Mouse (Mus musculus) liver, embryonic 14.5 days (tissue): ENCODE results near the gene Thrap3. TPM values are rescaled to one million over a fixed set of nuclear protein-coding genes. Genes with fewer than 3 reads are reported as not detected.

Experiments used
- ATAC-seq: fragments of 200-750 bp; cut with Nextera tagmentation; 2 replicates; pipeline ENCODE4 v1.8.0; 2017; ENCODE audit warnings: moderate number of reproducible peaks, mild to moderate bottlenecking, moderate library complexity; ENCODE audit not compliant: insufficient read depth
- DNase-seq, 3 experiments: peaks; one replicate each; pipeline ENCODE4 v3.0.0-alpha.2; 2012 to 2013; ENCODE audit warnings: low read depth in 3 of 3, low spot score in 3 of 3
- H3K27ac ChIP-seq: fragments of 300-500 bp; sonication (generic); 2 replicates; pipeline ENCODE4 v1.5.1; 2014; ENCODE audit warnings: moderate library complexity, mild to moderate bottlenecking, control low read depth, inconsistent platforms
- H3K27me3 ChIP-seq: fragments of 300-500 bp; sonication (generic); 2 replicates; pipeline ENCODE4 v1.6.1; 2014; ENCODE audit warnings: mild to moderate bottlenecking, low read length, moderate library complexity; ENCODE audit not compliant: control insufficient read depth, insufficient read depth
- H3K36me3 ChIP-seq: fragments of 300-500 bp; sonication (generic); replicated peaks from 2 replicates; pipeline ENCODE4 v1.6.1; 2014; ENCODE audit warnings: low read depth; ENCODE audit not compliant: control insufficient read depth, insufficient read depth
- H3K4me1 ChIP-seq, 2 experiments: fragments of 200-500 bp in 1 of 2; fragments of 300-500 bp in 1 of 2; sonication (generic) in 1 of 2; replicated peaks; 2 replicates each; pipeline ENCODE4 v1.6.1; 2012 to 2014; ENCODE audit warnings: antibody characterized with exemption in 1 of 2, inconsistent platforms in 1 of 2, low read length in 1 of 2; ENCODE audit not compliant: control insufficient read depth in 2 of 2, insufficient read depth in 2 of 2
- H3K4me2 ChIP-seq: fragments of 300-500 bp; sonication (generic); 2 replicates; pipeline ENCODE4 v1.6.1; 2014; ENCODE audit warnings: low read depth, mild to moderate bottlenecking, control low read depth, moderate library complexity
- H3K4me3 ChIP-seq, 2 experiments: fragments of 200-500 bp in 1 of 2; fragments of 300-500 bp in 1 of 2; sonication (generic) in 1 of 2; 2 replicates each; pipeline ENCODE4 v1.5.1; 2012 to 2014; ENCODE audit warnings: low read depth in 2 of 2, low read length in 2 of 2, mild to moderate bottlenecking in 2 of 2, control low read depth in 1 of 2, inconsistent platforms in 1 of 2, moderate library complexity in 1 of 2; ENCODE audit not compliant: insufficient read depth in 1 of 2
- H3K9ac ChIP-seq: fragments of 300-500 bp; sonication (generic); replicated peaks from 2 replicates; pipeline ENCODE4 v1.6.1; 2014; ENCODE audit warnings: mild to moderate bottlenecking, control low read depth, moderate library complexity
- H3K9me3 ChIP-seq: fragments of 300-500 bp; sonication (generic); 2 replicates; pipeline ENCODE4 v1.6.1; 2016; ENCODE audit warnings: low read length, mixed read lengths; ENCODE audit not compliant: control insufficient read depth
- CTCF ChIP-seq: IDR thresholded peaks from 2 replicates; pipeline ENCODE4 v1.5.1; 2016; ENCODE audit warnings: antibody characterized with exemption, low read depth, control low read depth
- EP300 ChIP-seq: IDR thresholded peaks from 2 replicates; pipeline ENCODE4 v1.6.1; 2016; ENCODE audit warnings: antibody characterized with exemption, low read depth
- WGBS: fragments of 180-500 bp; shearing (Covaris S2); extraction: QIAGEN DNeasy Blood & Tissue Kit; methylation state at CpG from one replicate; pipeline ENCODE4 v1.1.7; 2014; ENCODE audit not compliant: insufficient replicate concordance; 5-methylcytosine and 5-hydroxymethylcytosine counted together
- polyA plus RNA-seq, 2 experiments: library from polyadenylated mRNA; depleted of rRNA in 1 of 2; stranded (reverse) in 1 of 2; unstranded in 1 of 2; fragments of >200 nt; fragmentation: Nextera tagmentation in 1 of 2; extraction: Ambion mirVana in 1 of 2; gene quantifications; 2 replicates each; pipeline versions ENCODE4 v1.2.1 to v1.2.3; 2012 to 2014

Gene Thrap3
- polyA plus RNA-seq, 2 experiments: 62.6 to 77.9 TPM

DNA sequence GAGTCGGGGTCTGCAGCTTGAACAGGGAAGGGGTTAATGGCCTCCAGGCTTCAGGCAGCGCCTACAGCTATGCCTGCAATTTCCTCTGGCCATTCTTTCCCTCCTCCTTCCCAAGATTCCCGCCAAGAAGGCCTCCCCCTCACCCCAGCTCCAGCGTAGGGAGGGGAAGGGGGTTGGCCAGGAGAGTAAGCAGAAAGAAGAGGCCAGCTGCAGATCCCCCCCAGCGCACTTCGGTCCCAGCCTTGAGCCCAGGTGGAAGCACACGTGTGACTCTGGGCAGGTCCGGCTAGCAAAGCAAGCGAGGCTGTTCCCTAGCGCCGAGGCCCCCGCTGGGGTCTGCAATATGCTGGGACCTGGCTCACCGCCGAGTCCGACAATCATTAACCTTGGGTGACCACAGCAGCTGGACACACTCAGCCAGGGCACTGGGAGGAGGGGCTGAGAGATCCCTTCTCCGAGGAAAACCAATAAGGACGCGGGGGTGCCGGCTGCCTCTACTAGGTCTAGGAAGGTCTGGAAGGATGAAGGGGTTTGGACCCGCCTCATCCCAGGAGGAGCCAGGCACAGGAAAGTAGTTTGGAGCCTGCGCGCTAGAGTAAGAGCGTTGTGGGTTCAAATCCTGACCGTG is 54.9 kb downstream of the Thrap3 start, which contains the start of gene Eva1b:
TSS of gene Eva1b (plus strand) at position 212 of the 628 bp plus-strand sequence.
- H3K4me3 ChIP-seq: peak within 1 kb of the TSS; percentile 41 to 44
- TF ChIP-seq EP300 (no peak), CTCF (no peak)
- H3K27me3 ChIP-seq: peaks cover 31% of the 10 kb centered on the region
- peaks cover 0 to 12% of the 10 kb centered on the region in 2 experiments; a peak in 2 of 4 replicates for H3K4me1 ChIP-seq
- ATAC-seq: peak; percentile 62; the same call in 1 of the 2 replicates
- DNase-seq: peak in 1 of 3 experiments; percentile 38
- peak within 1 kb of the TSS; percentile 57 for H3K4me2 ChIP-seq
- H3K9me3 ChIP-seq: no peaks in the 10 kb centered on the region
- H3K36me3 ChIP-seq: no peaks in the 10 kb centered on the region
- H3K27ac ChIP-seq: no peak within 1 kb of the TSS
- 20% methylated on average over 24 of the region's 24 CpGs for WGBS
- no peak within 1 kb of the TSS for H3K9ac ChIP-seq

DNA sequence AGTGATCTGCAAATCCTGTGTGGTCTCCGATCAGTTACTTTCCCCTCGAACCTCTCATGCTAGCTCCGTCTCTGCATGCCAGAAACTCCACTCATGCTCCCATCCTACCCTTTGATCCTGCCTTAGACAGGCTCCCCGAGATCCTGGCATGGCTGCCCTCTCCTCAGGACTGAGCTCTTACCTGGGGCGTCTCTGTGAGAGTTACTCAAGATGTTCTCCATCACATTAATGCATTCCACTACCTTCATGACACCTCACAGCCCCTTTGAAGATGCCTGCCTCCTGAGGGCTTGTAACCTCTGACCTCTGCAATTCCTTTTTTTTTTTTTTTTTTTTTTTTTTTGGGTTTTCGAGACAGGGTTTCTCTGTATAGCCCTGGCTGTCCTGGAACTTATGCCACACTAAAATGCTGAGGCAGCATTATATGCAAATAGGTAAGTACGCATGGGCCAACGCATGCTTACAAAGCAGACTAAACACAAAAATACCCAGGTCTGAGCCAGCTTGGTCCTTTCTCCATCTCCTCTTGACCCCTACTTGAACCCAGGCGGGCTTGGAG is 55.5 kb downstream of the Thrap3 start:
- peaks cover 0 to 12% of the 10 kb centered on the region in 2 experiments; a peak in 2 of 4 replicates for H3K4me1 ChIP-seq
- no peak overlapping the region for H3K9ac ChIP-seq
- no peak overlapping the region for H3K27ac ChIP-seq
- H3K4me2 ChIP-seq: peak overlapping the region; percentile 57
- DNase-seq (no peak), ATAC-seq (no peak)
- peaks cover 31% of the 10 kb centered on the region for H3K27me3 ChIP-seq
- H3K4me3 ChIP-seq: no peak overlapping the region
- no peaks in the 10 kb centered on the region for H3K36me3 ChIP-seq
- 59% methylated on average over 9 of the region's 9 CpGs for WGBS
- no peaks in the 10 kb centered on the region for H3K9me3 ChIP-seq
- TF ChIP-seq CTCF: no peak
- TF ChIP-seq EP300: no peak

DNA sequence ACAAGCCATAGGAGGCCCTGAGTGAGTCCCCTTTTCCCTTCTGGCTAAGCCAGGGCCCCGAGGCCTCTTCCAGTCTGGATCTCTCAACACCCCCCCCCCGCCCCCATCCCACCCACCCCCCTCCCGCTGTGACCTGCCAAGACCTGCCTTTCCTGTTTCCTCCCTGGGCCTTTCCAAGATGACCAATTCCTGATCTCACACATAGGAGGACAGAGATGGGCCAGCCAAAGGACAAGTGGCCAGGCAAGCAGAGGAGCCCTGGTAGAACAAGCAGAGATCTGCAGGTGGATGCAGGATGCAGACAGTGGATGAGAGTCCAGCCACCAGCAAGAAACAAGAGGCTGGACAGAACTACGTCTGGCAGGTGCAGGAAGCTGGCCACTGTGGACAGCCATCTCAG is 57.2 kb downstream of the Thrap3 start:
- no peak for TF ChIP-seq EP300
- no peak for TF ChIP-seq CTCF
- Histone ChIP-seq H3K4me3 (no peak overlapping the region), H3K9ac (no peak overlapping the region), H3K36me3 (no peaks in the 10 kb centered on the region), H3K4me1 (peaks cover 0 to 9% of the 10 kb centered on the region in 2 experiments; a peak in 2 of 4 replicates), H3K27ac (no peak overlapping the region), H3K4me2 (no peak overlapping the region), H3K27me3 (peaks cover 31% of the 10 kb centered on the region), H3K9me3 (no peaks in the 10 kb centered on the region)
- DNase-seq (no peak), ATAC-seq (no peak)
- 35% methylated on average over 4 of the region's 4 CpGs for WGBS

DNA sequence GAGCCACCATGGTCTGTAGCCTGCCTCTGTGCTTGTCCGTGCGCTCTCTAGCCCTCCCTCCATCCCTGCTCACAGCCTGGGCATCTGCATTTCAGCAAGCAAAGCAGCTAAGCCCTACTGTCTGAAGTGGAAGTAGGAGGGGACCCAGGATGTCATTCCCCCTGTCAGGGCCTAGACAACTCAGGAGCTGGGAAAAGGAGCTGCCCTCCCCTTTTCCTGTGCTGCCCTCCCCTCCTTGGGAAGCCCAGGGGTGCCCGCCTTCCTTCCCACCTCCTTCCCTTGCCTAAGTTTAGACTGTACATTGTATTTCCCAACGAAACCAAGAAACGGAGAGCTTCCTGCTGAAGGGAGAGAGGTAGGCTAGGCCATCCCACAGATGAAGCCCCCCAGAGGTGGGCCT is 61.5 kb downstream of the Thrap3 start:
- Histone ChIP-seq H3K4me3 (no peak overlapping the region), H3K36me3 (no peaks in the 10 kb centered on the region; the same call in 1 of the 2 replicates), H3K9me3 (no peaks in the 10 kb centered on the region), H3K9ac (no peak overlapping the region), H3K27ac (no peak overlapping the region), H3K27me3 (no peaks in the 10 kb centered on the region), H3K4me1 (no peaks in the 10 kb centered on the region), H3K4me2 (no peak overlapping the region)
- DNase-seq: no peak
- 66% methylated on average over 5 of the region's 5 CpGs for WGBS
- TF ChIP-seq EP300 (no peak), CTCF (no peak)
- no peak for ATAC-seq

DNA sequence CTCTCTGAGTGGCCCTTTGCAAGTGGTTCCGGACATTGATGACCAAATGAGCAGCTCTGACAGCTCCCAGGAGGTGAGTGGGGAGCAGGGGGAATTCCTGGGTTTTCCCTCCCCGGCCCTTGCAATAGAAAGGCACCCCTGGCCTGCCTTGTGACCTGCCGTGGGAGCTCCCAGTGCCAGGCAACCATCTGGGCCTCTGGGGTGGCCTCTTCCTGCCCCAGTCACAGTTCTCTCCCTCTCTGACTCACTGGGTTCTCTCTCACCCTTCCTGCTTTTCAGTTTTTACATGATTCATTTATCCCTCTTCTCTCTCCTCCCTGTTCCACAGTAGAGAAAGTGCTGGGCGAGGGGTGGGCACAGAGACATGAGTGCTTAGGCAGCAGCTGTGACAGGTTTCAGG is 64.8 kb downstream of the Thrap3 start:
- H3K27ac ChIP-seq: no peak overlapping the region
- no peak overlapping the region for H3K4me3 ChIP-seq
- H3K9ac ChIP-seq: no peak overlapping the region
- WGBS: 79% methylated on average over 4 of the region's 4 CpGs
- H3K4me1 ChIP-seq: no peaks in the 10 kb centered on the region
- no peak for ATAC-seq
- no peaks in the 10 kb centered on the region for H3K9me3 ChIP-seq
- TF ChIP-seq EP300 (no peak), CTCF (no peak)
- no peaks in the 10 kb centered on the region for H3K27me3 ChIP-seq
- H3K36me3 ChIP-seq: no peaks in the 10 kb centered on the region; the same call in 1 of the 2 replicates
- no peak overlapping the region for H3K4me2 ChIP-seq
- DNase-seq: no peak
